Mouse (Mus musculus) lung, adult 2 months (tissue): ENCODE data around the gene Cend1.

Experiments used
- CTCF ChIP-seq: fragments of 200-500 bp; IDR thresholded peaks from 2 replicates; pipeline ENCODE4 v1.5.1; 2011; ENCODE audit warnings: mild to moderate bottlenecking, low read length, control low read depth; ENCODE audit not compliant: insufficient read depth
- POLR2A ChIP-seq: fragments of 200-500 bp; IDR thresholded peaks from 2 replicates; pipeline ENCODE4 v1.6.1; 2011; ENCODE audit warnings: low read depth, mild to moderate bottlenecking, control low read depth, low read length, borderline replicate concordance; ENCODE audit errors: extremely low read depth

DNA sequence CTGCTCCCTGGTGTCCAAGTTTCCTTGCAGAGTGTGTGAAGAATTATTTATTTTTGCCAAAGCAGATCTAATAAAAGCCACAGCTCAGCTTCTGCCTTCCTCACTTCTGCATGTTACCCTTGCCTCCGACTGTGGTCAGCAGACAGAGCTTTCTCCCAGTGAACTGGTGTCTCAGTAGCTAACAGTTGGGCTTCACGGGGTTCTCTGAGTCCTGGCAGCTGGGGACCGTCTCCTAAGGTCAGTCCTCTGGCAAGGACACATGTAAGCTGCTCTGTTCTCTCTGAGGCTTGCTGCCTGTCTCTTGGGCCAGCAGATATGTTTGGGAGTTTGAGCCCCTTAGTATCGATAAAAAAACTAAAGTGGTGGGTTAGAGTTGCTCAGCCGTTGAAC is 30.7 kb upstream of the Cend1 start:
- TF ChIP-seq CTCF (no peak), POLR2A (no peak)
